Mouse (Mus musculus): ENCODE data around the gene Adcy10.

GRCm38 (mm10) chr1:165460360-165460800, 24.6 kb upstream of the Adcy10 start, which contains the start of the genes Dcaf6 and Mpc2:
- TF ChIP-seq POLR2A (IDR thresholded peaks at IDR 0.05; ENCODE audit: low read depth, low read length) (peak; percentile 85), CTCF (IDR thresholded peaks at IDR 0.05; ENCODE audit: borderline replicate concordance, insufficient read depth, low read length) (no peak; the same call in 1 of the 2 replicates)

Data from embryonic fibroblast, embryonic 13.5 days (primary cell).